Mouse (Mus musculus) neural tube, embryonic 11.5 days (tissue): ENCODE data around the gene Atp1b2. TPM values are rescaled to one million over a fixed set of nuclear protein-coding genes. Genes with fewer than 3 reads are reported as not detected.

Experiments used
- ATAC-seq: fragments of 200-750 bp; cut with Nextera tagmentation; 2 replicates; pipeline ENCODE4 v1.8.0; 2017; ENCODE audit warnings: moderate number of reproducible peaks, mild to moderate bottlenecking, moderate TSS enrichment, moderate library complexity; ENCODE audit not compliant: insufficient read depth, low FRiP score, low TSS enrichment
- DNase-seq: peaks from one replicate; pipeline ENCODE4 v3.0.0-alpha.2; 2015; ENCODE audit warnings: low spot score
- H3K27ac ChIP-seq: fragments of 300-500 bp; sonication (generic); 2 replicates; pipeline ENCODE4 v1.5.1; 2014; ENCODE audit warnings: low read depth, mild to moderate bottlenecking, low read length
- H3K27me3 ChIP-seq: fragments of 300-500 bp; sonication (generic); 2 replicates; pipeline ENCODE4 v1.6.1; 2014; ENCODE audit warnings: mild to moderate bottlenecking, low read length, mixed read lengths; ENCODE audit not compliant: control insufficient read depth, insufficient read depth
- H3K36me3 ChIP-seq: fragments of 300-500 bp; sonication (generic); 2 replicates; pipeline ENCODE4 v1.6.1; 2014; ENCODE audit warnings: mild to moderate bottlenecking, low read length, moderate library complexity, mixed read lengths; ENCODE audit not compliant: control insufficient read depth, insufficient read depth
- H3K4me1 ChIP-seq: fragments of 300-500 bp; sonication (generic); 2 replicates; pipeline ENCODE4 v1.6.1; 2014; ENCODE audit warnings: low read length, mixed read lengths; ENCODE audit not compliant: control insufficient read depth, insufficient read depth
- H3K4me2 ChIP-seq: fragments of 300-500 bp; sonication (generic); 2 replicates; pipeline ENCODE4 v1.6.1; 2014; ENCODE audit warnings: low read depth, mild to moderate bottlenecking, moderate library complexity
- H3K4me3 ChIP-seq: fragments of 300-500 bp; sonication (generic); 2 replicates; pipeline ENCODE4 v1.5.1; 2014; ENCODE audit warnings: low read depth, low read length
- H3K9ac ChIP-seq: fragments of 300-500 bp; sonication (generic); 2 replicates; pipeline ENCODE4 v1.6.1; 2014; ENCODE audit warnings: mild to moderate bottlenecking, low read length
- H3K9me3 ChIP-seq: fragments of 300-500 bp; sonication (generic); 2 replicates; pipeline ENCODE4 v1.6.1; 2016; ENCODE audit warnings: low read length; ENCODE audit not compliant: control insufficient read depth
- WGBS: fragments of 180-500 bp; shearing (Covaris S2); extraction: QIAGEN DNeasy Blood & Tissue Kit; methylation state at CpG from one replicate; pipeline ENCODE4 v1.1.7; 2014; 5-methylcytosine and 5-hydroxymethylcytosine counted together
- polyA plus RNA-seq: library from polyadenylated mRNA; unstranded; fragments of >200 nt; fragmentation: Nextera tagmentation; extraction: Ambion mirVana; gene quantifications from 2 replicates; pipeline ENCODE4 v1.2.1, GENCODE M21; 2014

The Atp1b2 gene
- polyA plus RNA-seq, result 7.2 and 7.7 TPM in 2 replicates

- Histone ChIP-seq H3K4me1 (peaks cover 11% of the 10 kb centered on the region), H3K4me3 (peak within 1 kb of the TSS; percentile 48), H3K9ac (peak within 1 kb of the TSS; percentile 55), H3K4me2 (peak within 1 kb of the TSS; percentile 100), H3K27me3 (0 out of 2 replicates have a peak, but pooled peaks cover 6% of the 10 kb centered on the region), H3K36me3 (no peaks in the 10 kb centered on the region), H3K9me3 (no peaks in the 10 kb centered on the region), H3K27ac (0 out of 2 replicates have a peak within 1 kb of the TSS, but pooled peaks have one; percentile 34)
- 4% methylated on average over 32 of the region's 32 CpGs for WGBS
- peak; percentile 79 for ATAC-seq
- peak; percentile 77 for DNase-seq
Observed at GRCm38 (mm10) chr11:69605726-69606490, at the start of gene Atp1b2. Atp1b2 (minus strand) TSS chr11:69605942.

GRCm38 (mm10) chr11:69654760-69655159, 49.0 kb upstream of the Atp1b2 start:
- Histone ChIP-seq H3K27me3 (no peaks in the 10 kb centered on the region), H3K27ac (peak overlapping the region; percentile 0; the same call in 1 of the 2 replicates), H3K36me3 (peaks cover 40% of the 10 kb centered on the region), H3K4me3 (no peak overlapping the region), H3K9ac (no peak overlapping the region), H3K9me3 (no peaks in the 10 kb centered on the region), H3K4me2 (no peak overlapping the region), H3K4me1 (no peaks in the 10 kb centered on the region)
- DNase-seq (no peak), ATAC-seq (no peak)
- WGBS, result 45% methylated on average over 9 of the region's 9 CpGs

- H3K9me3 ChIP-seq, result no peaks in the 10 kb centered on the region
- 80% methylated on average over 5 of the region's 5 CpGs for WGBS
- no peak overlapping the region for H3K4me2 ChIP-seq
- H3K4me1 ChIP-seq, result no peaks in the 10 kb centered on the region
- H3K9ac ChIP-seq, result no peak overlapping the region
- H3K4me3 ChIP-seq, result no peak overlapping the region
- peaks cover 46% of the 10 kb centered on the region for H3K36me3 ChIP-seq
- H3K27ac ChIP-seq, result no peak overlapping the region
- H3K27me3 ChIP-seq, result no peaks in the 10 kb centered on the region
- DNase-seq, result no peak
- ATAC-seq, result no peak
Observed at GRCm38 (mm10) chr11:69653399-69653798, 47.7 kb upstream of the Atp1b2 start.

GRCm38 (mm10) chr11:69645860-69646259, 40.1 kb upstream of the Atp1b2 start:
- Histone ChIP-seq H3K36me3 (peaks cover 43% of the 10 kb centered on the region), H3K4me2 (no peak overlapping the region), H3K9me3 (no peaks in the 10 kb centered on the region), H3K9ac (no peak overlapping the region), H3K27me3 (no peaks in the 10 kb centered on the region), H3K27ac (no peak overlapping the region), H3K4me1 (no peaks in the 10 kb centered on the region), H3K4me3 (no peak overlapping the region)
- DNase-seq (no peak), ATAC-seq (no peak)
- WGBS, result 94% methylated on average over 5 of the region's 5 CpGs

- no peak overlapping the region for H3K9ac ChIP-seq
- no peak for DNase-seq
- H3K36me3 ChIP-seq, result no peaks in the 10 kb centered on the region; the same call in 1 of the 2 replicates
Observed at GRCm38 (mm10) chr11:69635471-69635870, 29.7 kb upstream of the Atp1b2 start.

GRCm38 (mm10) chr11:69633128-69633866, 27.6 kb upstream of the Atp1b2 start:
- no peaks in the 10 kb centered on the region; the same call in 1 of the 2 replicates for H3K36me3 ChIP-seq
- H3K27ac ChIP-seq, result peak overlapping the region; percentile 96
- H3K27me3 ChIP-seq, result no peaks in the 10 kb centered on the region
- peaks cover 17% of the 10 kb centered on the region for H3K4me1 ChIP-seq
- DNase-seq (no peak), ATAC-seq (peak; percentile 56)
- peak overlapping the region; percentile 74 for H3K4me2 ChIP-seq
- under 1% methylated on average over 44 of the region's 50 CpGs for WGBS
- peak overlapping the region; percentile 99 for H3K4me3 ChIP-seq
- H3K9ac ChIP-seq, result peak overlapping the region; percentile 96
- H3K9me3 ChIP-seq, result no peaks in the 10 kb centered on the region

More at GRCm38 (mm10) chr11:69635471-69635870, 29.7 kb upstream of the Atp1b2 start:
- Histone ChIP-seq H3K27ac (no peak overlapping the region), H3K4me2 (no peak overlapping the region), H3K4me3 (no peak overlapping the region), H3K4me1 (peaks cover 17% of the 10 kb centered on the region), H3K27me3 (no peaks in the 10 kb centered on the region), H3K9me3 (no peaks in the 10 kb centered on the region)
- WGBS, result 95% methylated on average over 3 of the region's 3 CpGs
- no peak for ATAC-seq

- peak; percentile 99 for ATAC-seq
- Histone ChIP-seq H3K27me3 (no peaks in the 10 kb centered on the region), H3K27ac (peak within 1 kb of the TSS; percentile 96), H3K4me3 (peak within 1 kb of the TSS; percentile 99), H3K9me3 (no peaks in the 10 kb centered on the region), H3K9ac (peak within 1 kb of the TSS; percentile 96), H3K4me2 (peak within 1 kb of the TSS; percentile 74), H3K36me3 (no peaks in the 10 kb centered on the region; the same call in 1 of the 2 replicates), H3K4me1 (peaks cover 17% of the 10 kb centered on the region)
- peak; percentile 100 for DNase-seq
- WGBS, result 0% methylated on average over 35 of the region's 56 CpGs
Observed at GRCm38 (mm10) chr11:69632284-69633089, 26.7 kb upstream of the Atp1b2 start, which contains the start of gene Fxr2. Fxr2 (plus strand) TSS chr11:69632990.

GRCm38 (mm10) chr11:69629802-69630201, 24.1 kb upstream of the Atp1b2 start:
- WGBS, result 64% methylated on average over 1 of the region's 1 CpGs
- Histone ChIP-seq H3K4me1 (peaks cover 9% of the 10 kb centered on the region), H3K27me3 (no peaks in the 10 kb centered on the region), H3K9ac (no peak overlapping the region), H3K9me3 (no peaks in the 10 kb centered on the region), H3K27ac (no peak overlapping the region), H3K36me3 (no peaks in the 10 kb centered on the region), H3K4me3 (no peak overlapping the region), H3K4me2 (no peak overlapping the region)
- ATAC-seq (no peak), DNase-seq (no peak)
